Mouse (Mus musculus): ENCODE measurements around the gene Elf2.
"Not testable (repeated sequence)": the region's sequence is repeated elsewhere in the genome, so short reads cannot be mapped to it uniquely, and the experiment has no call there.

Elf2 gene

DNA sequence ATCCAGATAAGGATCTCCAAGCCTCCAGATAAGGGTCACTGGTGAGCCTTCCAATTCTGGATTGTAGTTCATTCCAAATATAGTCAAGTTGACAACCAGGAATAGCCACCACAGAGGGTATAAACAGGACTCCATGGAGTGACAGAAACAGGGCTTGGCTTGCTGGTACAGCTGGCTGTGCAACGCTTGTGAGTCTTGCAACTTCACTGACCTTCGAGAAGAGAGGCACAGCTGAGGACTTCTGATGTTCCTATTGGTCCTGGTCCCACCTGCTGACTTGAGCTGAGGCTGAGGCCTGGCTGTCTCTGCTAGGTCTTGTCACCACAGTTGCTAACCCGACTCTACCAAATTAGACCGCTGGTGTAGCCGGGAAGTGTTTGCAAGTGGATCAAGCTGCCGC lies 122.1 kb downstream of the Elf2 start:
- DNase-seq (ENCODE audit: low read depth, low spot score); H3K36me3 ChIP-seq (ENCODE audit: control insufficient read depth, insufficient read depth, low read length, poor library complexity, severe bottlenecking); H3K27me3 ChIP-seq (ENCODE audit: control insufficient read depth, insufficient read depth, low read length, poor library complexity, severe bottlenecking): not testable (repeated sequence)

DNA sequence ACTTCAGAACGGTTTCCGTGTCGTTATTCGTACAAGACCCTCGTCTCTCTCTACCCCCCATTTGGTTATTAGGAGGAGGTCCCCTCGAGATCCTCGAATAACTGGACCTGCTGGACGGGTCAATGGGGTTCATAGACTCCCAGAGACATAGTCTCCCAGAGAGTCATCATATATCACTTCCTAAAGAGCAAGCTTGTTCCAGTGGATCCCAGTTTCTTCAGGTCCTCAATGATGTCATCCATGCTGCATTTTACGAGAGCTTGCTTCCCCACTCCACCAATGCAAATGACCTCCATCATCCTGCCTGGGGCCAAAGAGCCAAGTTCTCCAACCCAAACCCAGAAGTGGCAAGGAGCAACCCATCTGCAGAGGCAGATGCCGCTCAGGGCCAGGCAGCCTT lies 124.1 kb downstream of the Elf2 start:
- not testable (repeated sequence) for DNase-seq (ENCODE audit: low read depth, low spot score); H3K27me3 ChIP-seq (ENCODE audit: control insufficient read depth, insufficient read depth, low read length, poor library complexity, severe bottlenecking); H3K36me3 ChIP-seq (ENCODE audit: control insufficient read depth, insufficient read depth, low read length, poor library complexity, severe bottlenecking)

DNA sequence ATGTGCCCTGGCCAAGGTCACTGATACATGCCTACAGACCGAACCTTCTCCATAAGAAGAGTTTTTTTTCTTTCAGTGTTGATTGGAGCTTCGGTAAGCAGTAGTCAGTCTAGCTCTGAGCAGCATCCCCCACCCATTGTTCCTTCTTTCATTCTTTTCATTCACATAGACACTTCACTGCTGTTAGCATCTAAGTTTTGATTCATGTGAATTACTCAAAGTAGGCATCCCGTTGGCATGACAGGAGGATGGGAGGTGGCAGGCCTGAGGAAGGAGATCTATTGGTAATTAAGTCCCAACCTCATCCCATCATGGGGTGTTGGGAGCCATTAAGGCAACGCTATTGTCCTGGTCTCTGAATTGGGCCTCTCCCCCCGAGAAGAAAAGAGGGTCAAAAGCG lies 124.8 kb downstream of the Elf2 start:
- DNase-seq (ENCODE audit: low read depth, low spot score), result no peak
- no peaks in the 10 kb centered on the region for H3K27me3 ChIP-seq (ENCODE audit: control insufficient read depth, insufficient read depth, low read length, poor library complexity, severe bottlenecking)
- no peaks in the 10 kb centered on the region for H3K36me3 ChIP-seq (ENCODE audit: control insufficient read depth, insufficient read depth, low read length, poor library complexity, severe bottlenecking)

DNA sequence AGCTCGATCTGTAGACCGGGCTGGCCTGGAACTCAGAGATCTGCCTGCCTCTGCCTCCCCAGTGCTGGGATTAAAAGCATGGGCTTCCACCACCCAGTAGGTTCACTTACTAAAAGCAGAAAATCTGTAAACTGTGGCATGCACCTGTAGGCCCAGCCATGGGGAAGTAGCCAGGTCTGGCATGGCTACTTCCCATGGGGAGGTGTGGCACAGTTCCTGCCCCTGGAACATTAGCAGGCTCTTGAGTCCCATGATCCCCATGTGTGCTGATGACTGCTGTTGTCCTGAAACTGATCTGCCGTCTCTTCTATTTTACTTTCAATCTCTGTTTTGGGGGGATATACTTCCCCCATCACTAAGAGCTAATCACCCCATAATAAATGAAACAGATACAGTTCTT lies 127.4 kb downstream of the Elf2 start:
- DNase-seq (ENCODE audit: low read depth, low spot score), result no peak
- Histone ChIP-seq H3K36me3 (ENCODE audit: control insufficient read depth, insufficient read depth, low read length, poor library complexity, severe bottlenecking) (no peaks in the 10 kb centered on the region), H3K27me3 (ENCODE audit: control insufficient read depth, insufficient read depth, low read length, poor library complexity, severe bottlenecking) (no peaks in the 10 kb centered on the region)

DNA sequence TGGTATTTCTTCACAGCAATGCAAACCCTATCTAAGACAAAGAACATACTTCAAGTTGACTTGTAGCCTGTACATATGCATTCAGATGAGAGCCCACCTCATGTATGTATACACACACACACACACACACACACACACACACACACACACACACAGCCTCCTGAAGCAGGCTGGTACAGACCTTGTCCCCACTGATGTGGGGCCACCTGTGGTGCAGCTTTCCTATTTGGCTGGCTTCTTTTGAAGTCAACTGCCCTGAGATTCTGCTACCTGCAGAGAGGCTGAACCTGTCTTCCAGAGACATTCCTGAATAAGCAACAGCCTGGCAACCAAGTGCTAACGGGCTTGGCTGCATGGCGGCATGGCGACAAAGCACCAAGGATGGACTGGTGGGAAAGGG lies 130.0 kb downstream of the Elf2 start:
- no peak for DNase-seq (ENCODE audit: low read depth, low spot score)
- Histone ChIP-seq H3K27me3 (ENCODE audit: control insufficient read depth, insufficient read depth, low read length, poor library complexity, severe bottlenecking) (no peaks in the 10 kb centered on the region), H3K36me3 (ENCODE audit: control insufficient read depth, insufficient read depth, low read length, poor library complexity, severe bottlenecking) (no peaks in the 10 kb centered on the region)

DNA sequence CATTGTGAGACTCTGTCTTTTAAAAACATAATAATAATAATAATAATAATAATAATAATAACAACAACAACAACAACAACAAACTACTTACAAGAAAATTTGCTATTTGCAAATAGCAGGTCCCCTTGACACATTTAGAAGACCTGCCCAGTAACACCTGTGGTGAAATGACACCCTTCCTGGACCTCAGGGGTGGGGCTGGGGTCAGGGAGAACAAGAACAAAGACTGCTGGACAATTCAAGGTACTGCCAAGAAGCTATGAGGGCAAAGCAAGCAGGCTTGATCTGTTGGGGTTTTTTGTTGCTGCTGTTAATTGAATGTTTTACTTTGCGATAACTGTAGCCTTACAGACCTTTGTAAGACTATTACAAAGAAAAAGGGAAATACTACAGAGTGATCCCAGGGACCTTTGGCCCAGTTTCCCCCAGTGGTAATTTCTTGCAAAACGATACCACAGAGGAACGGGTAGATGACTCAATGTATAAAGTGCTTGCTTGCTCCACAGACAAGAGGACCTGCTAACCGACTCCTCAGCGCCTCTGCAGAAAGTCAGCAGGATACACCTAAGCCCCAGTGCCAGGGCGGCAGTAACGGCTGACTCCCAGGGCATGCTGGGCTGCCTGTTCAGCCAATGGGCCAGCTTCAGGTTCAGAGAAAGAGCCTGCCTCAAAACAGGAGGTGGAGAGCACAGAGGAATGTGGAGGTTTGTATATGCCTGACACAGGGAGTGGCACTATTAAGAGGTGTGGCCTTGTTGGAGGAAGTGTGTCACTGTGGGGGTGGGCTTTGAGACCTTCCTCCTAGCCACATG lies 130.8 kb downstream of the Elf2 start:
- H3K27me3 ChIP-seq (ENCODE audit: control insufficient read depth, insufficient read depth, low read length, poor library complexity, severe bottlenecking), result no peaks in the 10 kb centered on the region
- H3K36me3 ChIP-seq (ENCODE audit: control insufficient read depth, insufficient read depth, low read length, poor library complexity, severe bottlenecking), result no peaks in the 10 kb centered on the region
- DNase-seq (ENCODE audit: low read depth, low spot score), result no peak

DNA sequence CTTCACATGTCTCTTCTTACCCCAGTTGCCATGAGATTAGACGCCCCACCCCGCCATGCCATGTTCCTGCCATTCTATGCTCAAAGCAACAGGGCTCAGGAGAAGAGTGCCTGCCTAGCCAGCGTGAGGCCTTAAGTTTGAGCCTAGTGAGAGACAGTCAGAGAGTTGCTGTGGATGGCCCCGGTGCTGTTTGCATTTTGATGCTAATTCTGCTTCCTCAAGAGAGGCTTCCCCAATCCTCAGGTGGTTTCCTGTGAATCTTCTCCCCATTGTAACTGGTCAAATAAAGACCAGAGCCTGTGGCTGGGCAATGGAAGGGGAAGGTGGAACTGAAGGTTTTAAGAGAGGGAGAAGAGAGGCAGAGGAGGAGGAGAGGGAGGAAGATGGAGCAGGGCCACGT lies 131.8 kb downstream of the Elf2 start:
- no peak for DNase-seq (ENCODE audit: low read depth, low spot score)
- Histone ChIP-seq H3K36me3 (ENCODE audit: control insufficient read depth, insufficient read depth, low read length, poor library complexity, severe bottlenecking) (no peaks in the 10 kb centered on the region), H3K27me3 (ENCODE audit: control insufficient read depth, insufficient read depth, low read length, poor library complexity, severe bottlenecking) (no peaks in the 10 kb centered on the region)

DNA sequence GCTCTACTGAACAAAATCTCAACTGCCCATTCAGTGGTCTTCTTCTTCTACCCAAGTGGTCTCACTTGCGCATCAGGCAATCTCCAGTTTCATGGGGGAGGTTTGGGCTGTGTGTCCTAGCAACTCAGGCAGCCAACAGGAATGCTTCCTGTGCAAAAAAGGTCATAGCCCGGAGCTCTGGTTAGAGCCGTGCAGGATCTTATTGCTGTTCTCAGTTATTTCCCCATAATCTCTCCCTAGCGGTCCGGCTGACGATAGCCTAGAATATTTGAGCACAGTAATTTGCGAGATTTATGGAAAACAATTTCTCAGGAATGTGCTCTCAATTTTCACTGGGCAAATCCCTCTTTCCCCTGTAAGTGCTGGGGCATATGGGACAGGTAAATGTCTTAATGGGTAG lies 133.9 kb downstream of the Elf2 start:
- H3K36me3 ChIP-seq (ENCODE audit: control insufficient read depth, insufficient read depth, low read length, poor library complexity, severe bottlenecking), result no peaks in the 10 kb centered on the region
- no peaks in the 10 kb centered on the region for H3K27me3 ChIP-seq (ENCODE audit: control insufficient read depth, insufficient read depth, low read length, poor library complexity, severe bottlenecking)
- DNase-seq (ENCODE audit: low read depth, low spot score), result no peak

DNA sequence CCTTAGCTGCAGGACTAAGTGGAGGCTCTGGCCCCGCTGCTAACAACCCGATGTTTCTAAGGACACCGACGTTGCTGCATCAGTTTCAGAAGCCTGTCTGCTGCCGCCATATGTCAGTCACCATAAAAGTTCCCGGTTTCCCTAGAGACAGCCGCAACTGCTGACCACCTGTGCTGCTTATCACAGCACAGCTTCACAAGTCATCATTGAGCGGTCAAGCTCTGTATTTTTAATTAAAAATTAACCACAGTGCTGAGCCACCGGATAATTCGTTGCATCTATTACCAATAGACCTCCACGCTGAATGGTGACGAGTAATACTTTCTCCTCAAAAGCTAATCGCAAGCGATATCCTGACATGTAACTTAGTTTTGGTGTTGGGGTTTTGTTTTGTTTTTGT lies 135.6 kb downstream of the Elf2 start:
- no peaks in the 10 kb centered on the region for H3K36me3 ChIP-seq (ENCODE audit: control insufficient read depth, insufficient read depth, low read length, poor library complexity, severe bottlenecking)
- no peak for DNase-seq (ENCODE audit: low read depth, low spot score)
- no peaks in the 10 kb centered on the region for H3K27me3 ChIP-seq (ENCODE audit: control insufficient read depth, insufficient read depth, low read length, poor library complexity, severe bottlenecking)

DNA sequence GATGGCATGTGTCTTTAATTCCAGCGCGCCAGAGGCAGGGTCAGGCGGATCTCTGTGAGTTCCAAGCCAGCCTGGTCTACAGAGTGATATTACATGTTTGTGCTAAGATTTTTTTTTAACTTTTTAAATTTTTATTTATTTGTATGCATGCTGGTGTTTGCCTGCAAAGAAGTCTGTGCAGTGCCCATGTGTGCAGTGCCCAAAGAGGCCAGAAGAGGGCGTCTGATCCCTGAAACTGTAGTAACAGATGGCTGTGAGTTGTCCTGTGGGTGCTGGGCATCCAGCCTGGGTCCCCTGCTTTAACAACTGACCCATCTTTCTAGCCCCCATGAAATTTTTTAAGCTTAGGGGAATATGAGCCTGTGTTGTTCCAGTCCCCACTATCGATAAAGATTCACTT lies 136.0 kb downstream of the Elf2 start:
- no peak for DNase-seq (ENCODE audit: low read depth, low spot score)
- H3K36me3 ChIP-seq (ENCODE audit: control insufficient read depth, insufficient read depth, low read length, poor library complexity, severe bottlenecking), result no peaks in the 10 kb centered on the region
- no peaks in the 10 kb centered on the region for H3K27me3 ChIP-seq (ENCODE audit: control insufficient read depth, insufficient read depth, low read length, poor library complexity, severe bottlenecking)

DNA sequence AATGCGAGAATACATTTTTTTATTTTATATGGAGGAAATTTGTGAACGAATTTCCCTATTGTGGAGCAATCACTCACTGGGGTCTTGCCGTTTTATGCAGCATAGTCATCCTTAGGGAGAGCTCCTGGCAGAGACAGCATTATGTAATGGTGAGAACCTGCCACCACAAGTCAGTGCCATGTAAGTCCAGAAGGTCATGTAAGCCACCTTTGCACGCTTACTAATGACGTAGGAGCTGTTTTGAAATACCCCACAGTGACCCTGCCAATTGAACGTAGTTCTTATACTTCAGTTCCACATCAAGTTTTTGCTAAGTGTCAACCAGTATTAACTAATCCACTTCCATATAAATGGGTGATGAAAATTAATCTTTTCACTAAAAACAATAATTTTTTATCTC lies 136.6 kb downstream of the Elf2 start:
- Histone ChIP-seq H3K36me3 (ENCODE audit: control insufficient read depth, insufficient read depth, low read length, poor library complexity, severe bottlenecking) (no peaks in the 10 kb centered on the region), H3K27me3 (ENCODE audit: control insufficient read depth, insufficient read depth, low read length, poor library complexity, severe bottlenecking) (no peaks in the 10 kb centered on the region)
- no peak for DNase-seq (ENCODE audit: low read depth, low spot score)

Data from splenic B cell, adult 2 months (primary cell).